Mouse (Mus musculus): Measurements from ENCODE around the gene Stk38l.

GRCm38 (mm10) chr6:146793527-146793926 is 68.7 kb downstream of the Stk38l start:
- no peak for TF ChIP-seq GATA1 (IDR thresholded peaks at IDR 0.05; ENCODE audit: borderline replicate concordance, low read length)
- TF ChIP-seq FLI1 (IDR thresholded peaks at IDR 0.05; ENCODE audit: low read length): no peak
